Mouse (Mus musculus) lung, embryonic 16.5 days (tissue): ENCODE measurements around the gene Lpo. TPM values are rescaled to one million over a fixed set of nuclear protein-coding genes. Genes with fewer than 3 reads are reported as not detected.

Source experiments
- ATAC-seq: fragments of 200-750 bp; cut with Nextera tagmentation; 2 replicates; pipeline ENCODE4 v1.8.0; 2017; ENCODE audit warnings: low read depth, mild to moderate bottlenecking, moderate library complexity
- H3K27ac ChIP-seq: fragments of 300-500 bp; sonication (generic); 2 replicates; pipeline ENCODE4 v1.5.1; 2014; ENCODE audit warnings: mild to moderate bottlenecking, control low read depth, low read length
- H3K27me3 ChIP-seq: fragments of 300-500 bp; sonication (generic); 2 replicates; pipeline ENCODE4 v1.6.1; 2014; ENCODE audit warnings: low read depth, low read length, mixed read lengths; ENCODE audit not compliant: control insufficient read depth, insufficient read depth
- H3K36me3 ChIP-seq: fragments of 300-500 bp; sonication (generic); 2 replicates; pipeline ENCODE4 v1.6.1; 2014; ENCODE audit warnings: low read length; ENCODE audit not compliant: control insufficient read depth, insufficient read depth
- H3K4me1 ChIP-seq: fragments of 300-500 bp; sonication (generic); replicated peaks from 2 replicates; pipeline ENCODE4 v1.6.1; 2014; ENCODE audit warnings: low read length, mixed read lengths; ENCODE audit not compliant: control insufficient read depth, insufficient read depth
- H3K4me2 ChIP-seq: fragments of 300-500 bp; sonication (generic); 2 replicates; pipeline ENCODE4 v1.6.1; 2014; ENCODE audit warnings: low read depth, low read length, control low read depth
- H3K4me3 ChIP-seq: fragments of 300-500 bp; sonication (generic); 2 replicates; pipeline ENCODE4 v1.5.1; 2014; ENCODE audit warnings: mild to moderate bottlenecking, low read length, control low read depth
- H3K9ac ChIP-seq: fragments of 300-500 bp; sonication (generic); 2 replicates; pipeline ENCODE4 v1.6.1; 2014; ENCODE audit warnings: low read length, control low read depth
- H3K9me3 ChIP-seq: fragments of 300-500 bp; sonication (generic); 2 replicates; pipeline ENCODE4 v1.6.1; 2016; ENCODE audit warnings: low read length; ENCODE audit not compliant: control insufficient read depth
- WGBS: fragments of 180-500 bp; shearing (Covaris S2); extraction: QIAGEN DNeasy Blood & Tissue Kit; methylation state at CpG from one replicate; pipeline ENCODE4 v1.1.7; 2014; 5-methylcytosine and 5-hydroxymethylcytosine counted together
- polyA plus RNA-seq: library from polyadenylated mRNA; unstranded; fragments of >200 nt; fragmentation: Nextera tagmentation; extraction: Ambion mirVana; gene quantifications from 2 replicates; pipeline ENCODE4 v1.2.1, GENCODE M21; 2015

Lpo gene
- polyA plus RNA-seq, 1 experiment from 2014 or later = not detected

GRCm38 (mm10) chr11:87853597-87853954 lies 25.5 kb upstream of the Lpo start:
- ATAC-seq = no peak
- Histone ChIP-seq H3K27ac (peak overlapping the region; percentile 16; the same call in 1 of the 2 replicates), H3K9ac (peak overlapping the region; percentile 70), H3K9me3 (no peaks in the 10 kb centered on the region), H3K27me3 (no peaks in the 10 kb centered on the region), H3K4me2 (peak overlapping the region; percentile 91), H3K4me3 (peak overlapping the region; percentile 71), H3K4me1 (peaks cover 4% of the 10 kb centered on the region), H3K36me3 (no peaks in the 10 kb centered on the region; the same call in 1 of the 2 replicates)
- WGBS = 25% methylated on average over 8 of the region's 8 CpGs

GRCm38 (mm10) chr11:87852690-87853596 lies 24.9 kb upstream of the Lpo start, which contains the start of gene Mks1:
TSS of gene Mks1 (plus strand) at chr11:87853215.
- Histone ChIP-seq H3K27me3 (no peaks in the 10 kb centered on the region), H3K9ac (peak within 1 kb of the TSS; percentile 70), H3K4me1 (peaks cover 4% of the 10 kb centered on the region), H3K27ac (peak within 1 kb of the TSS; percentile 16; the same call in 1 of the 2 replicates), H3K4me2 (peak within 1 kb of the TSS; percentile 91), H3K4me3 (peak within 1 kb of the TSS; percentile 71), H3K9me3 (no peaks in the 10 kb centered on the region), H3K36me3 (no peaks in the 10 kb centered on the region)
- 3% methylated on average over 40 of the region's 40 CpGs for WGBS
- peak; percentile 97 for ATAC-seq

DNA sequence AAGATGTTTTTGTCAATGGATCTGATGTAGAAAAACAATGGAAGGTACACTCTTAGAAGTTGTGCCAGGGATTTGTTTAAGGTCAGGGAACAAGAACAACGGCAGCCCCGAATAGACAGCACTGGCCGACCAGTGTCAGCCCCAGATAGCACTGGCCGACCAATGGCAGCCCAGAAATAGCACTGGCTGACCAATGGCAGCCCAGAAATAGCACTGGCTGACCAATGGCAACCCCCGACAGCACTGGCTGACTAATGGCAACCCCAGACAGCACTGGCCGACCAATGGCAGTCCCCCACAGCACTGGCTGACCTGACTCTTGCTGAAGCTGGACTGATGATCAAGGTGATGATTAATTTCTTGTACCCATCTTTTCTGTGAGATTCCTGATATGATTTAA lies 19.8 kb upstream of the Lpo start:
- Histone ChIP-seq H3K9me3 (no peaks in the 10 kb centered on the region), H3K27ac (no peak overlapping the region), H3K36me3 (no peaks in the 10 kb centered on the region), H3K9ac (no peak overlapping the region), H3K4me3 (no peak overlapping the region), H3K27me3 (no peaks in the 10 kb centered on the region), H3K4me1 (no peaks in the 10 kb centered on the region), H3K4me2 (no peak overlapping the region)
- no peak for ATAC-seq
- 57% methylated on average over 6 of the region's 6 CpGs for WGBS

- no peaks in the 10 kb centered on the region for H3K27me3 ChIP-seq
- H3K4me1 ChIP-seq = no peaks in the 10 kb centered on the region
- no peak overlapping the region for H3K27ac ChIP-seq
- WGBS = 76% methylated on average over 12 of the region's 12 CpGs
- H3K4me2 ChIP-seq = no peak overlapping the region
- no peak overlapping the region for H3K9ac ChIP-seq
- no peaks in the 10 kb centered on the region for H3K36me3 ChIP-seq
- H3K9me3 ChIP-seq = no peaks in the 10 kb centered on the region
- no peak for ATAC-seq
- H3K4me3 ChIP-seq = no peak overlapping the region
Observed at GRCm38 (mm10) chr11:87846968-87847600, 19.0 kb upstream of the Lpo start.

DNA sequence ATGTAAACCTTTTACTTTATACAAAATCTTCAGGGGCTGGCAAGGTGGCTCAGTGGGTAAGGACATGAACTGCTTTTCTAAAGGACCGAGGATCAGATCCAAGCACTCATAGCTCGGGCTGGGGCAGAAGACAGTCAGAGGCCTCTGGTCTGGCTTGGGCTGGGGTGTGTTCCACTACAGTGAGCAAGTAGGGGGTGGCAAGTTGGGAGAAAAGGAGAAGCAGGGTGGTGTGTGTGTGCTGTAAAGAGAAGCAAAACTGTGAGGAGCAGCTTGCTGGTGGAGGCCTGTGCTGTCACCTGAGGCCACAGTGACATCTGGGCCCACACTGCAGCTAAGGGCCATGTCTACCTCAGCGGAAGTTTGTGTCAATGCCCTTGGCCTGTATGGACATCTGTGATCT lies 13.3 kb upstream of the Lpo start:
- H3K9me3 ChIP-seq = no peaks in the 10 kb centered on the region
- no peak for ATAC-seq
- no peak overlapping the region for H3K27ac ChIP-seq
- no peaks in the 10 kb centered on the region for H3K36me3 ChIP-seq
- H3K4me3 ChIP-seq = no peak overlapping the region
- 76% methylated on average over 3 of the region's 3 CpGs for WGBS
- H3K9ac ChIP-seq = no peak overlapping the region
- H3K4me2 ChIP-seq = no peak overlapping the region
- H3K27me3 ChIP-seq = no peaks in the 10 kb centered on the region
- H3K4me1 ChIP-seq = peaks cover 5% of the 10 kb centered on the region; the same call in 1 of the 2 replicates

DNA sequence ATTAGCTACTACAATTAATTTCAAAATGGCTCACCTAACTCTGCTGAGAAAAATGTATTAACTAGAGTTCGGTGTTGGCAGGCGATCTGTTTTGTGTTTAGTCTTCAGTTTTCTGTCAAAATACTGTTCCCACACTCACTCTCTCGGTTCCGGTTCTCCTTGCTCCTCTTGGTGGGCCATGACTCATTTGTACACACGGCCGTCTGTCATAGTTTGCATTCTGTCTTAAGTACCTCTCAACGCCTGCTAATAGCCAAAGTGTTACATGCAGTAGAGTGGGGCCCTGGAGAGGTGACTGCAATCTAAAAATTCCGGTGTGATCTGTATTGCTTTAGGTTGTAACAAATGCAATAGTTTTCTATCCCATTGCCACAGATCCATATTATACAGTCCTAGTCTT lies 12.6 kb upstream of the Lpo start:
- Histone ChIP-seq H3K9me3 (no peaks in the 10 kb centered on the region), H3K4me1 (peaks cover 5% of the 10 kb centered on the region; the same call in 1 of the 2 replicates), H3K4me3 (no peak overlapping the region), H3K9ac (no peak overlapping the region), H3K36me3 (no peaks in the 10 kb centered on the region), H3K4me2 (no peak overlapping the region), H3K27me3 (no peaks in the 10 kb centered on the region), H3K27ac (no peak overlapping the region)
- WGBS = 35% methylated on average over 8 of the region's 8 CpGs
- ATAC-seq = peak; percentile 51; the same call in 1 of the 2 replicates

- Histone ChIP-seq H3K36me3 (no peaks in the 10 kb centered on the region), H3K4me3 (no peak overlapping the region), H3K9ac (no peak overlapping the region), H3K4me2 (no peak overlapping the region), H3K4me1 (no peaks in the 10 kb centered on the region), H3K27me3 (peaks cover 4% of the 10 kb centered on the region; the same call in 1 of the 2 replicates), H3K27ac (no peak overlapping the region), H3K9me3 (no peaks in the 10 kb centered on the region)
- no peak for ATAC-seq
- 54% methylated on average over 5 of the region's 5 CpGs for WGBS
Observed at GRCm38 (mm10) chr11:87821502-87821901, 6.6 kb downstream of the Lpo start.

- no peak for ATAC-seq
- peak overlapping the region; percentile 68 for H3K4me2 ChIP-seq
- H3K27ac ChIP-seq = no peak overlapping the region
- H3K36me3 ChIP-seq = no peaks in the 10 kb centered on the region
- peak overlapping the region; percentile 47 for H3K4me3 ChIP-seq
- H3K9me3 ChIP-seq = no peaks in the 10 kb centered on the region
- no peaks in the 10 kb centered on the region for H3K4me1 ChIP-seq
- H3K27me3 ChIP-seq = peaks cover 6% of the 10 kb centered on the region; the same call in 1 of the 2 replicates
- peak overlapping the region; percentile 55 for H3K9ac ChIP-seq
- WGBS = 23% methylated on average over 4 of the region's 4 CpGs
Observed at GRCm38 (mm10) chr11:87817443-87817773, 10.7 kb downstream of the Lpo start.

DNA sequence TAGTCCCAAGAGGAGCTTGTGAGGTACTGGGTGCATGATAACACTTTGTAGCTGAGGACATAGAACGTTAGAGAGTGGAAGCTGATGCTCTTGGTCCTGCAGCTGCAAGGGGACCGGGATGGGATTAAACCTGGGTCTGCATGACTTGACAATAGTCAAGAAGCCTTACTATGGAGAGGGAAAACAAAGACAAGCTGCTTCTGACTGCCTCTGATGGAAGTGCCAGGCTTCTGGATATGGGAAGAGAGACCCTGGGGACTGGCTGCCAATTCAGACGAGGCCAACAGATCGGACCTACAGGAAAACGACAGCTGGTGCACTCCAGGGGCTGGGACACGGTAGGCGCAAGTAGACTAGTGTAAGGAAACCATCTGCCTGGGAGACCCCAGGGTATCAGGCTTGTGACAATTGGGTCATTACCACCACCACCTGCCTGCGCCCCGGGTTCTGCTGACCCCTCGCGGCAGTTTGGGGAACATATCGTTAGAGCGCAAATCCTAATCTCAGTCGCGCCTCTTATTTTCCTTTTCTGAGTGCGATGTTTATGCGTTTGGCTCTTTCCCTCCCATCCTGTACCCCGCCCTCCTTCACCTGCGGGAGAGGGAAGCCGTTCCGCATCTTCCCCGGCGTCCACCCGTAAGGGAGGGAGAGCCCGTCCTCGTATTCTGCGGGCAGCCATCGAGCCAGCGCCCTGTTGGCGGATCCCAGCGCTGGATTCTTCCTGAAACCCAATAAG lies 11.2 kb downstream of the Lpo start:
- no peak for ATAC-seq
- Histone ChIP-seq H3K4me3 (peak overlapping the region; percentile 47), H3K27ac (no peak overlapping the region), H3K9ac (peak overlapping the region; percentile 55), H3K27me3 (peaks cover 6% of the 10 kb centered on the region; the same call in 1 of the 2 replicates), H3K36me3 (no peaks in the 10 kb centered on the region), H3K9me3 (no peaks in the 10 kb centered on the region), H3K4me2 (peak overlapping the region; percentile 68), H3K4me1 (no peaks in the 10 kb centered on the region)
- 3% methylated on average over 30 of the region's 31 CpGs for WGBS
